Mouse (Mus musculus): ENCODE measurements at regions not wholly inside any gene's neighbourhood (a gene's known extent, or its start where the extent isn't known, plus 50 kb on each side); places are given as distances from the start of the nearest gene placed in this dataset.

- WGBS: 79% methylated on average over 8 of the region's 8 CpGs
- no peaks in the 10 kb centered on the region for H3K4me1 ChIP-seq (ENCODE audit: control insufficient read depth, insufficient read depth, low read length)
- TF ChIP-seq POLR2A (IDR thresholded peaks at IDR 0.05; ENCODE audit: low read depth, low read length) (no peak), CTCF (conservative IDR thresholded peaks at IDR 0.05; ENCODE audit: insufficient read depth, insufficient read length, low read depth, low read length) (no peak)
- no peak overlapping the region for H3K27ac ChIP-seq (ENCODE audit: insufficient read depth, low read depth, low read length)
- no peaks in the 10 kb centered on the region for H3K36me3 ChIP-seq (ENCODE audit: control insufficient read depth, insufficient read depth, low read length)
- H3K27me3 ChIP-seq (replicated peaks; ENCODE audit: control insufficient read depth, insufficient read depth, low read length): no peaks in the 10 kb centered on the region
- DNase-seq: no peak
- H3K4me3 ChIP-seq (ENCODE audit: insufficient read depth, low read depth, low read length): no peak overlapping the region
Observed at GRCm38 (mm10) chr1:153962161-153962720, 62.2 kb upstream of the Teddm2 start.

- no peaks in the 10 kb centered on the region for H3K27me3 ChIP-seq (replicated peaks; ENCODE audit: control insufficient read depth, insufficient read depth, low read length)
- H3K27ac ChIP-seq (ENCODE audit: insufficient read depth, low read depth, low read length): no peak overlapping the region
- H3K4me3 ChIP-seq (ENCODE audit: insufficient read depth, low read depth, low read length): no peak overlapping the region
- WGBS: 44% methylated on average over 9 of the region's 9 CpGs
- DNase-seq: no peak
- no peaks in the 10 kb centered on the region for H3K4me1 ChIP-seq (ENCODE audit: control insufficient read depth, insufficient read depth, low read length)
- TF ChIP-seq CTCF (conservative IDR thresholded peaks at IDR 0.05; ENCODE audit: insufficient read depth, insufficient read length, low read depth, low read length): no peak
- TF ChIP-seq POLR2A (IDR thresholded peaks at IDR 0.05; ENCODE audit: low read depth, low read length): no peak
- H3K36me3 ChIP-seq (ENCODE audit: control insufficient read depth, insufficient read depth, low read length): no peaks in the 10 kb centered on the region
Observed at GRCm38 (mm10) chr1:153963744-153964342, 63.8 kb upstream of the Teddm2 start.

GRCm38 (mm10) chr1:153969401-153969800 lies 69.4 kb upstream of the Teddm2 start:
- no peaks in the 10 kb centered on the region for H3K4me1 ChIP-seq (ENCODE audit: control insufficient read depth, insufficient read depth, low read length)
- no peak overlapping the region for H3K4me3 ChIP-seq (ENCODE audit: insufficient read depth, low read depth, low read length)
- 72% methylated on average over 4 of the region's 4 CpGs for WGBS
- H3K27me3 ChIP-seq (replicated peaks; ENCODE audit: control insufficient read depth, insufficient read depth, low read length): no peaks in the 10 kb centered on the region
- no peak overlapping the region for H3K27ac ChIP-seq (ENCODE audit: insufficient read depth, low read depth, low read length)
- TF ChIP-seq POLR2A (IDR thresholded peaks at IDR 0.05; ENCODE audit: low read depth, low read length) (no peak), CTCF (conservative IDR thresholded peaks at IDR 0.05; ENCODE audit: insufficient read depth, insufficient read length, low read depth, low read length) (no peak)
- DNase-seq: no peak
- no peaks in the 10 kb centered on the region for H3K36me3 ChIP-seq (ENCODE audit: control insufficient read depth, insufficient read depth, low read length)

- DNase-seq: no peak
- H3K4me3 ChIP-seq (ENCODE audit: insufficient read depth, low read depth, low read length): no peak overlapping the region
- 42% methylated on average over 1 of the region's 1 CpGs for WGBS
- no peaks in the 10 kb centered on the region for H3K4me1 ChIP-seq (ENCODE audit: control insufficient read depth, insufficient read depth, low read length)
- no peaks in the 10 kb centered on the region for H3K36me3 ChIP-seq (ENCODE audit: control insufficient read depth, insufficient read depth, low read length)
- TF ChIP-seq CTCF (conservative IDR thresholded peaks at IDR 0.05; ENCODE audit: insufficient read depth, insufficient read length, low read depth, low read length) (no peak), POLR2A (IDR thresholded peaks at IDR 0.05; ENCODE audit: low read depth, low read length) (no peak)
- no peak overlapping the region for H3K27ac ChIP-seq (ENCODE audit: insufficient read depth, low read depth, low read length)
- H3K27me3 ChIP-seq (replicated peaks; ENCODE audit: control insufficient read depth, insufficient read depth, low read length): no peaks in the 10 kb centered on the region
Observed at GRCm38 (mm10) chr1:153974300-153974699, 74.3 kb upstream of the Teddm2 start.

- TF ChIP-seq POLR2A (IDR thresholded peaks at IDR 0.05; ENCODE audit: low read depth, low read length): no peak
- TF ChIP-seq CTCF (conservative IDR thresholded peaks at IDR 0.05; ENCODE audit: insufficient read depth, insufficient read length, low read depth, low read length): no peak
- no peak for DNase-seq
- H3K27ac ChIP-seq (ENCODE audit: insufficient read depth, low read depth, low read length): no peak overlapping the region
- no peaks in the 10 kb centered on the region for H3K27me3 ChIP-seq (replicated peaks; ENCODE audit: control insufficient read depth, insufficient read depth, low read length)
- no peak overlapping the region for H3K4me3 ChIP-seq (ENCODE audit: insufficient read depth, low read depth, low read length)
- no peaks in the 10 kb centered on the region for H3K4me1 ChIP-seq (ENCODE audit: control insufficient read depth, insufficient read depth, low read length)
- no peaks in the 10 kb centered on the region for H3K36me3 ChIP-seq (ENCODE audit: control insufficient read depth, insufficient read depth, low read length)
- WGBS: 64% methylated on average over 5 of the region's 5 CpGs
Observed at GRCm38 (mm10) chr1:153977963-153978726, 78.1 kb upstream of the Teddm2 start.

- no peak overlapping the region for H3K4me3 ChIP-seq (ENCODE audit: insufficient read depth, low read depth, low read length)
- DNase-seq: no peak
- H3K36me3 ChIP-seq (ENCODE audit: control insufficient read depth, insufficient read depth, low read length): no peaks in the 10 kb centered on the region
- 68% methylated on average over 6 of the region's 6 CpGs for WGBS
- no peaks in the 10 kb centered on the region for H3K27me3 ChIP-seq (replicated peaks; ENCODE audit: control insufficient read depth, insufficient read depth, low read length)
- no peaks in the 10 kb centered on the region for H3K4me1 ChIP-seq (ENCODE audit: control insufficient read depth, insufficient read depth, low read length)
- TF ChIP-seq CTCF (conservative IDR thresholded peaks at IDR 0.05; ENCODE audit: insufficient read depth, insufficient read length, low read depth, low read length): no peak
- H3K27ac ChIP-seq (ENCODE audit: insufficient read depth, low read depth, low read length): no peak overlapping the region
Observed at GRCm38 (mm10) chr1:153980886-153981285, 80.9 kb upstream of the Teddm2 start.

GRCm38 (mm10) chr1:153985595-153985994 lies 85.6 kb upstream of the Teddm2 start:
- Histone ChIP-seq H3K27ac (ENCODE audit: insufficient read depth, low read depth, low read length) (no peak overlapping the region), H3K27me3 (replicated peaks; ENCODE audit: control insufficient read depth, insufficient read depth, low read length) (no peaks in the 10 kb centered on the region), H3K4me3 (ENCODE audit: insufficient read depth, low read depth, low read length) (no peak overlapping the region), H3K4me1 (ENCODE audit: control insufficient read depth, insufficient read depth, low read length) (0 out of 2 replicates have a peak, but pooled peaks cover 3% of the 10 kb centered on the region), H3K36me3 (ENCODE audit: control insufficient read depth, insufficient read depth, low read length) (no peaks in the 10 kb centered on the region)
- TF ChIP-seq CTCF (conservative IDR thresholded peaks at IDR 0.05; ENCODE audit: insufficient read depth, insufficient read length, low read depth, low read length): no peak
- no peak for DNase-seq
- 91% methylated on average over 5 of the region's 5 CpGs for WGBS
